Mouse (Mus musculus): ENCODE data around the gene Msh5. TPM values are rescaled to one million over a fixed set of nuclear protein-coding genes. Genes with fewer than 3 reads are reported as not detected.

Msh5 gene
- 3.9 and 6.4 TPM in 2 replicates for polyA plus RNA-seq (2016; fragmentation: Nextera tagmentation; extraction: Ambion mirVana)

GRCm38 (mm10) chr17:35046681-35047455 lies at the start of gene Msh5:
Gene Msh5, minus strand, starts transcription at chr17:35046745.
- Histone ChIP-seq H3K4me1 (replicated peaks) (peaks cover 69% of the 10 kb centered on the region), H3K9me3 (no peaks in the 10 kb centered on the region), H3K4me3 (peak within 1 kb of the TSS; percentile 67), H3K27ac (peak within 1 kb of the TSS; percentile 98), H3K27me3 (ENCODE audit: insufficient read depth, poor library complexity, severe bottlenecking) (no peaks in the 10 kb centered on the region), H3K36me3 (no peaks in the 10 kb centered on the region)
- DNase-seq (ENCODE audit: low spot score), result peak; percentile 100
- WGBS, result 3% methylated on average over 33 of the region's 33 CpGs

GRCm38 (mm10) chr17:35094475-35095365 lies 48.2 kb upstream of the Msh5 start:
- Histone ChIP-seq H3K9me3 (no peaks in the 10 kb centered on the region), H3K36me3 (peaks cover 89% of the 10 kb centered on the region)

DNA sequence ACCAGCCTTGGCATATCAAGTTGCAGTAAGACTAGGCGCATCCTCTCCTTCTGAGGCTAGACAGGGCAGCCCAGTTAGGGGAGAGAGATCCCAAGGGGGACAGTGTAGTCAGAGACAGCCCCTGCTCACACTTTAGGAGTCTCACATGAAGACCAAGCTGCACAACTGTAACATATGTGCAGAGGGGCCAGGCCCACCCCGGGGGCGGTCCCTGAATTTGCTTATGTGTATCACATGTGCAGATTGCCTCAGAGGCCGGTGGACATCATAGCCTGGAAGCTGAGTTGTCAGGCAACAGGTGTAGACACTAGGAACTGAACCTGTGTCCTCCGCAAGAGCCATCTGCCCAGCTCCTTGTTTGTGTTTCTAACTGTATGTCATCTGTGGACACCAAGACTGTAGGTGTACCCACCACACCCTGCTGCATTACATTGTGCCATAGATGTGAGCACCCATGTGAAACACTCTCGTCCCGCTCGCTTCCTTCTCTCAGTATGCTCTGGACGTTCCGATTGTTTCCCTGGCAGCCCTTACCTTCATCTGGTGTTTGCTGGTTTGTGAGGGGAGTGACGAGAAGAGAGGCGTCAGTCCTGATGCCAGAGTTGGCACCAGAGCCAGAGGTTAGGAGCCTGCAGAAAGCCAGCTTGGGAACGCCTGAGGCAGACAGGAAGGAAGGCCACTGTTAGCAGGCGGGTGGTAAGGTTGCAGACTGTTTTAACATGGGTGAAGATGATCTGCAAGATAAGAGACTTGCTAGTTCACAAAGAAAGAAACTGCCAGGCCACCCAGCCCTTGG lies 46.1 kb upstream of the Msh5 start:
- 88% methylated on average over 14 of the region's 14 CpGs for WGBS
- Histone ChIP-seq H3K9me3 (no peaks in the 10 kb centered on the region), H3K27me3 (ENCODE audit: insufficient read depth, poor library complexity, severe bottlenecking) (no peaks in the 10 kb centered on the region), H3K4me3 (no peak overlapping the region), H3K36me3 (peaks cover 68% of the 10 kb centered on the region), H3K4me1 (replicated peaks) (peaks cover 18% of the 10 kb centered on the region), H3K27ac (no peak overlapping the region)
- no peak for DNase-seq (ENCODE audit: low spot score)

More at GRCm38 (mm10) chr17:35094475-35095365, 48.2 kb upstream of the Msh5 start:
- H3K4me3 ChIP-seq, result no peak overlapping the region
- 93% methylated on average over 15 of the region's 15 CpGs for WGBS
- H3K27me3 ChIP-seq (ENCODE audit: insufficient read depth, poor library complexity, severe bottlenecking), result no peaks in the 10 kb centered on the region
- no peak for DNase-seq (ENCODE audit: low spot score)
- no peak overlapping the region for H3K27ac ChIP-seq
- peaks cover 13% of the 10 kb centered on the region for H3K4me1 ChIP-seq (replicated peaks)

DNA sequence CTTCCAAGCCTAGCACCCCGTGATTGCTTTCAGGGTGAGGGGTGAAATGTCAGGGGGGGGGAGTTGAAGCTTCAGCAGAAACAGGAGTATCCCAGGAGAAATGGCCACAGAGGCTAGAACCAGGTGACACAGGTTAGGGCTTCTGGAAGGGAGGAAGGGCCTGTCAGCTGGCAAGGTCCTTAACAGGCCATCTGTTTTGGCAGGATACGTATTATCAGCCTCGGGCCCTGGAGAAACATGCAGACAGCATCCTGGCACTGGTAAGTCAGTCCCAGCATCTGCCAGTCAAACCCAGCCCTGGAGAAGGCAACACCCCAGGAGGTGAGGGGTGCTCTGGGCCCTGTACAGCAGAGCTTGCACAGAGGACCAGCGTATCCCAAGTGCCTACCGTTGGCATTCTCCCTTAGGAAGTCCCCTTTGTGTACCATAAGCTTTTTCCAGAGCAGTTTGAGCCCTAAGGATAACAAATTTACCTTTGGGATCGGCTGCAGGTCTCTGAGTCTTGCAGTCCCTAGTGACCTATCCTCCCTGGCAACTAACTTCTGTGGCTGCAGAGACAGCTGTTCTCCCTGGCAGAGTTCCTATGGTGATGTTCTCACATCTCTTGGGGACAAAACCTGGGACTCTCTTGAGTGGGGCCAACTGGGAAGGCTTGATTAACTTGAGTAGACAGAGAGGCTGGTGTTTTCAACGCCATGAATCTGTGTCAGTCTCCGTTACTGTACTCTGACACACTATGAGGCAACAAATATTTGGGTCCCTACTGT lies 43.8 kb upstream of the Msh5 start:
- Histone ChIP-seq H3K4me1 (replicated peaks) (peaks cover 18% of the 10 kb centered on the region), H3K27ac (peak overlapping the region; percentile 99), H3K36me3 (peaks cover 47% of the 10 kb centered on the region), H3K9me3 (no peaks in the 10 kb centered on the region), H3K27me3 (ENCODE audit: insufficient read depth, poor library complexity, severe bottlenecking) (no peaks in the 10 kb centered on the region), H3K4me3 (peak overlapping the region; percentile 76)
- 76% methylated on average over 8 of the region's 8 CpGs for WGBS
- DNase-seq (ENCODE audit: low spot score), result no peak

GRCm38 (mm10) chr17:35088825-35089644 lies 42.5 kb upstream of the Msh5 start, which contains the start of gene Abhd16a:
Gene Abhd16a, plus strand, starts transcription at chr17:35089263.
- Histone ChIP-seq H3K9me3 (no peaks in the 10 kb centered on the region), H3K36me3 (peaks cover 35% of the 10 kb centered on the region), H3K4me1 (replicated peaks) (peaks cover 18% of the 10 kb centered on the region), H3K27ac (peak within 1 kb of the TSS; percentile 99), H3K4me3 (peak within 1 kb of the TSS; percentile 76), H3K27me3 (ENCODE audit: insufficient read depth, poor library complexity, severe bottlenecking) (no peaks in the 10 kb centered on the region)
- peak; percentile 92 for DNase-seq (ENCODE audit: low spot score)
- WGBS, result 2% methylated on average over 67 of the region's 67 CpGs

DNA sequence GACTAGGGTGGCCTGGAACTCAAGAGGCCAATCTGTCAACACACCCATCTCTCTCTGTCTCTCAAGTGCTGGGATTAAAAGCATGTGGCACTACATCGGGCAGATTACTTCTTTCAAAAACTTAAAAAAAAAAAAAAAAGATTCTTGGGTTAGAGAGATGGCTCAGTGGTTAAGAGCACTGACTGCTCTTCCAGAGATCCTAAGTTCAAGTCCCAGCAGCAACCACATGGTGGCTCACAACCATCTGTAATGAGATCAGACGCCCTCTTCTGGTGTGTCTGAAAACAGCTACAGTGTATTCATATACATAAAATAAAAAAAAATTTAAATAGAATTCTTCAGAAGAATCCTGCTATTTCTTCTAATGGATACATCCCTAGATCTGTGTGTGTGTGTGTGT lies 41.6 kb upstream of the Msh5 start:
- peaks cover 18% of the 10 kb centered on the region for H3K4me1 ChIP-seq (replicated peaks)
- H3K4me3 ChIP-seq, result no peak overlapping the region
- WGBS, result 55% methylated on average over 2 of the region's 2 CpGs
- no peak for DNase-seq (ENCODE audit: low spot score)
- no peaks in the 10 kb centered on the region for H3K27me3 ChIP-seq (ENCODE audit: insufficient read depth, poor library complexity, severe bottlenecking)
- H3K9me3 ChIP-seq, result no peaks in the 10 kb centered on the region
- peaks cover 27% of the 10 kb centered on the region for H3K36me3 ChIP-seq
- no peak overlapping the region for H3K27ac ChIP-seq

DNA sequence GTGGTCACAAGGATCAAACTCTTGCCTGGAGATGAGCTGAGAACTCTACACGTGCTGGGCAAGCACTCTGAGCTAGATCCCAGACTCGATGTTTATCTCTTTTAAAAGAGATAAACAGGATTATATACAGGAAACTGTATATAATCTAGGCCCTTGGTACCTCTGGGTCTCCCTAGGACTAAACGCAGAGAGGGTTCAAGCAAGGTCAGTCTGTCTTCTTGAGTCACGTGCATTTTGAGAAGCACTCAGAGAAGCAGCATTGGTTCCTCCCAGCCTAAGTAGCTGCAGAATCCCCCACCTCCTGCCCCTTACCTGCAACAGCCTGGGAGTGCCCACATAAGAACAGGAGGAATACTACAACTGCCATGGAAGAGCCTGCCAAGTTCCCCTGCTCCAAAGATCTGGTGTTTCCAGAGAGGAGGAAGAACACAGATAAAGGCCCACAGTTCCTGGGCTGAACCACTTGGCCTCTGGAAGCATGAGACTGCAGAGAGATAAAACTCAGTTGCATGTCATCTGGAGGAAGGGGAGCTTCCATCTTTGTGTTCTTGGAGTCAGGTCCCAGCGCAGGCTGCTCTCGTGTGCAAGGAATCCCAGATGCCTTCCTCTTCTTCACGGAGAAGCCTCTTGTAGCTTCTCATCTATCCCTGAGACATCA lies 38.8 kb upstream of the Msh5 start, which contains the start of gene Ly6g6f:
Gene Ly6g6f (minus strand): TSS at position 403 of the 658 bp plus-strand sequence.
- H3K4me3 ChIP-seq, result no peak within 1 kb of the TSS
- no peak for DNase-seq (ENCODE audit: low spot score)
- WGBS, result 85% methylated on average over 7 of the region's 7 CpGs

GRCm38 (mm10) chr17:35083929-35084497 lies 37.5 kb upstream of the Msh5 start:
- DNase-seq (ENCODE audit: low spot score), result no peak
- Histone ChIP-seq H3K4me1 (replicated peaks) (peaks cover 18% of the 10 kb centered on the region), H3K4me3 (no peak overlapping the region), H3K27ac (no peak overlapping the region), H3K27me3 (ENCODE audit: insufficient read depth, poor library complexity, severe bottlenecking) (peaks cover 7% of the 10 kb centered on the region), H3K9me3 (no peaks in the 10 kb centered on the region), H3K36me3 (no peaks in the 10 kb centered on the region)
- 83% methylated on average over 3 of the region's 3 CpGs for WGBS

More for the DNA sequence above, 38.8 kb upstream of the Msh5 start, which contains the start of gene Ly6g6f:
- H3K27me3 ChIP-seq (ENCODE audit: insufficient read depth, poor library complexity, severe bottlenecking), result peaks cover under 1% of the 10 kb centered on the region; the same call in 1 of the 2 replicates
- peaks cover 23% of the 10 kb centered on the region for H3K4me1 ChIP-seq (replicated peaks)
- no peaks in the 10 kb centered on the region for H3K9me3 ChIP-seq
- no peak within 1 kb of the TSS for H3K27ac ChIP-seq
- H3K36me3 ChIP-seq, result no peaks in the 10 kb centered on the region

GRCm38 (mm10) chr17:35082841-35083576 lies 36.5 kb upstream of the Msh5 start:
- H3K4me1 ChIP-seq (replicated peaks), result peaks cover 21% of the 10 kb centered on the region
- no peak overlapping the region; the same call in 1 of the 2 replicates for H3K4me3 ChIP-seq
- no peak for DNase-seq (ENCODE audit: low spot score)
- H3K36me3 ChIP-seq, result no peaks in the 10 kb centered on the region
- WGBS, result 87% methylated on average over 16 of the region's 16 CpGs
- H3K9me3 ChIP-seq, result no peaks in the 10 kb centered on the region
- no peak overlapping the region for H3K27ac ChIP-seq
- peaks cover 11% of the 10 kb centered on the region for H3K27me3 ChIP-seq (ENCODE audit: insufficient read depth, poor library complexity, severe bottlenecking)

DNA sequence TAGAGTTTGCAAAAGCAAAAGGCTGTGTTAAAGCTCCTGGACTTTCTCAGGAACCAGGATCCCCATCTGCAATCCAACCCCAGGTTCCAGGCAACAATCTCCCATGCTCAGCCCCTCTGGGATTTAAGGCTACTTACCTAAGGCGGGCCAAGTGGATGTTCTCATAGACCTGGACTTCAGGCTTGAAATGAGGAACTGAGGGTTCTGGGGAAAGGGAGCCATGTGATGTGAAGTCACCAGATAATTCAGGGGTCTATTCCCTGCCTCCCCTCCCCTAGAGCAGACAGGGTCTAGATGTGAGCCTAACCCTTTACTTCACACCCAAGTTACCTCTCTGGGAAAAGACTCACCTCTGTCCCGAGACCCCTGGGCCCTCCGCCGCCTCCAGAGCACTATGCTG lies 34.2 kb upstream of the Msh5 start:
- Histone ChIP-seq H3K4me3 (no peak overlapping the region), H3K27me3 (ENCODE audit: insufficient read depth, poor library complexity, severe bottlenecking) (peaks cover 11% of the 10 kb centered on the region), H3K9me3 (no peaks in the 10 kb centered on the region), H3K4me1 (replicated peaks) (peaks cover 41% of the 10 kb centered on the region), H3K27ac (no peak overlapping the region), H3K36me3 (no peaks in the 10 kb centered on the region)
- DNase-seq (ENCODE audit: low spot score), result no peak
- 77% methylated on average over 4 of the region's 4 CpGs for WGBS
